Mouse (Mus musculus): ENCODE measurements around the gene Gm20388. TPM values are rescaled to one million over a fixed set of nuclear protein-coding genes. Genes with fewer than 3 reads are reported as not detected.
"Not testable (repeated sequence)": the region's sequence is repeated elsewhere in the genome, so short reads cannot be mapped to it uniquely, and the experiment has no call there.

The Gm20388 gene
- total RNA-seq, 1 experiment from 2014 or later: 18.4 TPM

GRCm38 (mm10) chr8:121129265-121129940 is 1218.8 kb downstream of the Gm20388 start:
- no peak for ATAC-seq (replicated peaks in 1 of 2; ENCODE audit: insufficient read depth in 1 of 2, low FRiP score in 2 of 2, low TSS enrichment in 1 of 2, low read depth in 1 of 2, poor library complexity in 2 of 2, severe bottlenecking in 2 of 2)

- ATAC-seq (replicated peaks in 1 of 2; ENCODE audit: insufficient read depth in 1 of 2, low FRiP score in 2 of 2, low TSS enrichment in 1 of 2, low read depth in 1 of 2, poor library complexity in 2 of 2, severe bottlenecking in 2 of 2): 0 out of 4 replicates have a peak, but pooled peaks of 1 of the 2 experiments have one; percentile 25
These were observed 1219.9 kb downstream of the Gm20388 start for GRCm38 (mm10) chr8:121130522-121130921.

GRCm38 (mm10) chr8:121132961-121133513 is 1222.4 kb downstream of the Gm20388 start:
- ATAC-seq (replicated peaks in 1 of 2; ENCODE audit: insufficient read depth in 1 of 2, low FRiP score in 2 of 2, low TSS enrichment in 1 of 2, low read depth in 1 of 2, poor library complexity in 2 of 2, severe bottlenecking in 2 of 2): no peak

- no peak for ATAC-seq (replicated peaks in 1 of 2; ENCODE audit: insufficient read depth in 1 of 2, low FRiP score in 2 of 2, low TSS enrichment in 1 of 2, low read depth in 1 of 2, poor library complexity in 2 of 2, severe bottlenecking in 2 of 2)
These were observed 1223.5 kb downstream of the Gm20388 start for GRCm38 (mm10) chr8:121134102-121134501.

- ATAC-seq (replicated peaks in 1 of 2; ENCODE audit: insufficient read depth in 1 of 2, low FRiP score in 2 of 2, low TSS enrichment in 1 of 2, low read depth in 1 of 2, poor library complexity in 2 of 2, severe bottlenecking in 2 of 2): no peak
These were observed 1223.9 kb downstream of the Gm20388 start for GRCm38 (mm10) chr8:121134512-121134911.

GRCm38 (mm10) chr8:121136856-121137255 is 1226.2 kb downstream of the Gm20388 start:
- no peak for ATAC-seq (replicated peaks in 1 of 2; ENCODE audit: insufficient read depth in 1 of 2, low FRiP score in 2 of 2, low TSS enrichment in 1 of 2, low read depth in 1 of 2, poor library complexity in 2 of 2, severe bottlenecking in 2 of 2)

GRCm38 (mm10) chr8:121145457-121146134 is 1235.0 kb downstream of the Gm20388 start:
- ATAC-seq (replicated peaks in 1 of 2; ENCODE audit: insufficient read depth in 1 of 2, low FRiP score in 2 of 2, low TSS enrichment in 1 of 2, low read depth in 1 of 2, poor library complexity in 2 of 2, severe bottlenecking in 2 of 2): not testable (repeated sequence)

- ATAC-seq (replicated peaks in 1 of 2; ENCODE audit: insufficient read depth in 1 of 2, low FRiP score in 2 of 2, low TSS enrichment in 1 of 2, low read depth in 1 of 2, poor library complexity in 2 of 2, severe bottlenecking in 2 of 2): no peak
These were observed 1238.0 kb downstream of the Gm20388 start for GRCm38 (mm10) chr8:121148573-121149083.

- no peak for ATAC-seq (replicated peaks in 1 of 2; ENCODE audit: insufficient read depth in 1 of 2, low FRiP score in 2 of 2, low TSS enrichment in 1 of 2, low read depth in 1 of 2, poor library complexity in 2 of 2, severe bottlenecking in 2 of 2)
These were observed 1241.8 kb downstream of the Gm20388 start for GRCm38 (mm10) chr8:121152394-121152793.

- ATAC-seq (replicated peaks in 1 of 2; ENCODE audit: insufficient read depth in 1 of 2, low FRiP score in 2 of 2, low TSS enrichment in 1 of 2, low read depth in 1 of 2, poor library complexity in 2 of 2, severe bottlenecking in 2 of 2): peak in 1 of 2 experiments; percentile 24; a peak in 1 of 4 replicates
These were observed 1246.4 kb downstream of the Gm20388 start for GRCm38 (mm10) chr8:121156990-121157491.

GRCm38 (mm10) chr8:121158812-121159211 is 1248.2 kb downstream of the Gm20388 start:
- no peak for ATAC-seq (replicated peaks in 1 of 2; ENCODE audit: insufficient read depth in 1 of 2, low FRiP score in 2 of 2, low TSS enrichment in 1 of 2, low read depth in 1 of 2, poor library complexity in 2 of 2, severe bottlenecking in 2 of 2)

- no peak for ATAC-seq (replicated peaks in 1 of 2; ENCODE audit: insufficient read depth in 1 of 2, low FRiP score in 2 of 2, low TSS enrichment in 1 of 2, low read depth in 1 of 2, poor library complexity in 2 of 2, severe bottlenecking in 2 of 2)
These were observed 1250.8 kb downstream of the Gm20388 start for GRCm38 (mm10) chr8:121161437-121161836.

GRCm38 (mm10) chr8:121162413-121162812 is 1251.8 kb downstream of the Gm20388 start:
- no peak for ATAC-seq (replicated peaks in 1 of 2; ENCODE audit: insufficient read depth in 1 of 2, low FRiP score in 2 of 2, low TSS enrichment in 1 of 2, low read depth in 1 of 2, poor library complexity in 2 of 2, severe bottlenecking in 2 of 2)

GRCm38 (mm10) chr8:121162906-121163695 is 1252.5 kb downstream of the Gm20388 start:
- no peak for ATAC-seq (replicated peaks in 1 of 2; ENCODE audit: insufficient read depth in 1 of 2, low FRiP score in 2 of 2, low TSS enrichment in 1 of 2, low read depth in 1 of 2, poor library complexity in 2 of 2, severe bottlenecking in 2 of 2)

GRCm38 (mm10) chr8:121164017-121164469 is 1253.4 kb downstream of the Gm20388 start:
- ATAC-seq (replicated peaks in 1 of 2; ENCODE audit: insufficient read depth in 1 of 2, low FRiP score in 2 of 2, low TSS enrichment in 1 of 2, low read depth in 1 of 2, poor library complexity in 2 of 2, severe bottlenecking in 2 of 2): peak in 1 of 2 experiments; percentile 30; a peak in 1 of 4 replicates

GRCm38 (mm10) chr8:121168033-121168432 is 1257.4 kb downstream of the Gm20388 start:
- ATAC-seq (replicated peaks in 1 of 2; ENCODE audit: insufficient read depth in 1 of 2, low FRiP score in 2 of 2, low TSS enrichment in 1 of 2, low read depth in 1 of 2, poor library complexity in 2 of 2, severe bottlenecking in 2 of 2): no peak

- no peak for ATAC-seq (replicated peaks in 1 of 2; ENCODE audit: insufficient read depth in 1 of 2, low FRiP score in 2 of 2, low TSS enrichment in 1 of 2, low read depth in 1 of 2, poor library complexity in 2 of 2, severe bottlenecking in 2 of 2)
These were observed 1259.5 kb downstream of the Gm20388 start for GRCm38 (mm10) chr8:121170116-121170515.
